Mouse (Mus musculus) stomach, embryonic 16.5 days (tissue): Measurements from ENCODE around the gene Fyb2. TPM values are rescaled to one million over a fixed set of nuclear protein-coding genes. Genes with fewer than 3 reads are reported as not detected.

Source experiments
- polyA plus RNA-seq: library from polyadenylated mRNA; unstranded; fragments of >200 nt; fragmentation: Nextera tagmentation; extraction: Ambion mirVana; gene quantifications from 2 replicates; pipeline ENCODE4 v1.2.1, GENCODE M21; 2015

Gene Fyb2
- polyA plus RNA-seq, 1 experiment from 2014 or later, result 0.09 TPM

Other genes starting within 250 kb of the Fyb2 start
- 2.1 TPM in 2 replicates for gene C8b, start 147.1 kb upstream of the Fyb2 start, polyA plus RNA-seq
- gene Gm17662, start 56.1 kb upstream of the Fyb2 start, polyA plus RNA-seq, result not detected in 2 replicates
- 0.30 and 0.52 TPM in 2 replicates for gene C8a, start 37.1 kb upstream of the Fyb2 start, polyA plus RNA-seq
- 2.5 and 3.0 TPM in 2 replicates for gene Prkaa2, start 196.4 kb downstream of the Fyb2 start, polyA plus RNA-seq
- 65.3 and 69.9 TPM in 2 replicates for gene Plpp3, start 243.9 kb downstream of the Fyb2 start, polyA plus RNA-seq